Mouse (Mus musculus) spleen, adult 2 months (tissue): ENCODE data around the gene Ahcyl1.

Source experiments
- CTCF ChIP-seq: fragments of 200-500 bp; IDR thresholded peaks from 2 replicates; pipeline ENCODE4 v1.5.1; 2011; ENCODE audit warnings: mild to moderate bottlenecking, inconsistent platforms; ENCODE audit not compliant: insufficient read depth, insufficient read length, insufficient replicate concordance; ENCODE audit errors: extremely low read depth
- POLR2A ChIP-seq: fragments of 200-500 bp; IDR thresholded peaks from 2 replicates; pipeline ENCODE4 v1.6.1; 2011; ENCODE audit warnings: low read depth, low read length, inconsistent platforms

GRCm38 (mm10) chr3:107688236-107688635 is 8.1 kb downstream of the Ahcyl1 start:
- TF ChIP-seq POLR2A (no peak), CTCF (no peak)
